Mouse (Mus musculus): ENCODE results near the gene Ptgfrn.
A peak's percentile ranks its signal among the peaks of the same experiment; 100 is the strongest.

Gene Ptgfrn

DNA sequence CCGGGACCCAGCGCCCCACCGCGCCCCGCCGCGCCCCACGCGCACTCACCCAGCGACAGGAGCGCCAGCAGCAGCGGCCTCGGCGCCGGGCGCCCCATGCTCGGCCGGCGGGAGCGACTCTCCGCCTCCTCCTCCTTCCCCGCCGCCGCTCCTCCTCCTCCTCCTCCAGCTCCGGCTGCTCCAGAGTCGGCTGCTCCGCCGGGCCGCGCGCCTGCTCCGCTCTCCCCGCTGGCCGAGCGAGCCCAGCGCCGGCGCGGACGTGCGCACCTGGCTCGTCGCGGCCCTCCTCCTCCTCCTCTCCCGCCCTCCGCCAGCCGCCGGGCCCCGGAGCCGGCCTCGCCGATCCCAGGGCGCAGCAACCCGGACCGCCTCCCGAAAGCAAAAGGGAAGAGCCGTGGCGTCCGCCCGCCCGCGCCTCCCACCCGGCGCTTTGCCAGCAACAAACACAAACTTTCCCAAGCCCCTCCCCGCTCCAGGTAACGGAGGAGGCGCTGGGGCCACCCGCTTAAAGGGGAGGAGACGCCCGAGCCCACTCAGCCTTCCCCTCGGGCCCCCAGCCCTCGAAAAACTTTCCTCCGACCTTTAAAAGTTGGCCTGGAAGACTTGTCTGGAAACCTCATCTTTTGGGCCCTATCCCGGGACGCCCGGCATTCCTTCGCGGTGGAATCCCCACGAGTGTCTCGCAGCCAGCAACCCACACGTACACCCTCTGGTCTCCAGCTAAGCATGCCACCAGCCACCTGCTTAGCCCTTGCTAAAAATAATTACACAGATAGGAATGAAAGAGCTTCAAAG is at the start of gene Ptgfrn:
Gene Ptgfrn (minus strand): TSS at position 236 of the 795 bp plus-strand sequence.
- peak; percentile 84 for DNase-seq (ENCODE audit: extremely low spot score, low spot score)

DNA sequence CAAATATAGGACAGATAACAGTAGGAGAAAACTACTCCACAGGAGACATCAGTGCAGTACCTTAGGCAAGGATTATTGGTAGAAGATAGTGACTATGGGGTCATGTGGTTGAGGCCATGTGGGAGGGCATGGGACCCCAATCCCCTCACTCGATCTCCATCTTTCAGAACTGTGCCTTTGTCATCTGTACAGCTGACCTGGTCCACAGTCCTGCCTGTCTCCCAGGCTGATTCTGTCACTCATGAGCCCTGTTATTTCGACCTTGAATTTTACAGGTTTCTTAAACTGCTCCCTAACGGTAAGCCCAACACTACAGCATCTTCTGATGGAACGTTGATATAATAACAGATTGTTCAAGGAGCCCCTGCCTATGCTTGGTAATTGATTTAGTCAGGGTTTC is 49.6 kb upstream of the Ptgfrn start:
- no peak for DNase-seq (ENCODE audit: extremely low spot score, low spot score)

DNA sequence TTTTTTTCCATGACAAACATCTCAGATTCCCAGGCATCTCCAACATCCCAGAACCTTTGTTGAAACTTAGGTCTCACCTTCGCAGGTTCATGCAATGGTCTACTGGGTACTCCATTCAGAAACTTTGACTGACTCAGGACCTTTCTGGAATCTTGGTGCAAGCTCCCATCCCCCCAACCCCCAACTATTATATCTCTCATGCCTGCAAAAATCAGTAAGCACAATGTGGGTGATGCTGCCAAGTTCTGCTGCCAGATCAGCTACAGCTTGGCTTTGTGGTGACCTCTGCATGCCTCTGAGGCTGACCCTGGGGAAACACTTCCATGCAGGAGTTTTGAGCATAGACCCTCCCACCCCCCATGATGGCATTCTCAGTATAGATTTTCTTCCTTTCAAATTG is 44.0 kb upstream of the Ptgfrn start:
- DNase-seq (ENCODE audit: extremely low spot score, low spot score) = no peak

DNA sequence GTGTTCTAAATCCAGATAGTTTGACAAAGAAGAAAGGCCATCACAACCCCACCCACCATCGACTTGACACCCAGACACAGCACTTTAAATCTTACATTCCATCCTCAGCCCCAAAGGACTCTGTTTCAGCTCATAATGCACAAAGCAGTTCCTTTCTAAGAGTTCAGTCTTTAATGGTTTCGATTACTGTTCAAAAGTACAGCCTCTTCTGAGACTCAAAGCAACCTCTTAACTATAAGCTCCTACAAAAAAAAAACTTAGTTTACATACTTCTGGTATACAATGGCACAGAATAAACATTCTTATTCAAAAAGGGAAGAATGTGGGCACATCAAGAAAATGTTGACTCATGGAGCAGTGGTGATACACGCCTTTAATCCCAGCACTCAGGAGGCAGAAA is 43.3 kb upstream of the Ptgfrn start:
- peak; percentile 7 for DNase-seq (ENCODE audit: extremely low spot score, low spot score)

DNA sequence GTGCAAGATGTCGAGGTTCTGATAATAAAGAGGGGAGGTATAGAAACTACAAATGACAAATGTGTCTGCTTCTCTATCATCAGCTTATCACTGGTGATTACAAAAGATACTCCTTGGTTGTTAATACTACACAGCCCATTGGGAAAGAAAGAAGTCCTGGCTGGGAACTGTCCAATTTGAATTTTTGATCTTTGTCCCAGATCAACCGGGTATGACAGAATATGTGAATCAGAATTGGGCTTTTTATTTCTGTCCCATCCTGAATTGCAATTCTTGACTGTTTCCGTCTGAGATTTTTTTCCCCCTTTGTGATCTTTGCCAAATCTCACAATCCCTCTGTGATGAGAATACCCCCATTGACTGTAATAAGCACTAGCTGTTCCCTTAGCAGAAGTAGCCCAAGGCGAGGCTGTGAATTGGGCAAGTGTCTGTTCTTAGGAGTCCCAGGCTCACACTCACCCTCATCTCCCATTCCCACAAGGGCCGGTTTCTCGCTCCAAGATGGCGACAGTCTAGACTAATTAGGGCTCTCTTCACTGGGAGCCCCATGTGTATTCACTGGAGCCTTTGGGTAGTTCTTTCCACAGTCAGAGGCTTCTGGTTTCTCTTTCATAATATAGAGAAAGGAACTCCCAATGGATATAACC is 36.2 kb upstream of the Ptgfrn start:
- no peak for DNase-seq (ENCODE audit: extremely low spot score, low spot score)

DNA sequence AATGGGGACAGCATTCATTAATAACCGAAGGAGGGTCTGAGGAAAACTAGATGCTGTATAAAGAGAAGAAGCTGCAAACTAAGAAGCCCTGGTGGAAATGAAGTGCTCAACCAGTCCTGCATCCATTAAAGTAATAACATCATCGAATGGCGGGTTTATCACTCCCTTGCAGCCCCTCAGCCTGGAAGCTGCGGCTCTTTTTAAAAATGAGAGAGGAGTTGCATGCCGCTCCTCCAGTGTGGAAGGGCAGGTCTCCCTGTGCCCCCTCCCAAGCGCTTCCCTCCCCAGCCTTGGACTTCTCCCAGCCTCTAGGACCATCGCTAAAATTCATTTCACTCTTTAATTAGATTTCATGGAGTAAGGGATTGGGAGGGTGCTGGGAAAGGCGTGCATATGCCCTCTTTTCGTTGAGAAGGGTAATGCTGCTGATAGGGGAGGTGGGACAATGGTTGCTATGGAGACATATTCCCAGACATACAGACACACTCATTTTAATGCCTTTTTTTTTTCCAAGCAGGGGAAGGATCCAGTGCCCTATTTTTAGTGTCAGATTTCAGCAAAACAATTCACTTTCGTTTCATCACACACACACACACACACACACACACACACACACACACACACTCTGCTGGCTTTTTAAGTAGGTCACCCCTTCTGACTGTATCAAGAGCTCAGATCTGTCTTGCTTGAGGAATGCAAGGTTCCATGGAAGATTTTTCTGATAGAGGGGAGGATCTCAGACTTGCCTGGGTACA is 35.4 kb upstream of the Ptgfrn start:
- DNase-seq (ENCODE audit: extremely low spot score, low spot score) = no peak

DNA sequence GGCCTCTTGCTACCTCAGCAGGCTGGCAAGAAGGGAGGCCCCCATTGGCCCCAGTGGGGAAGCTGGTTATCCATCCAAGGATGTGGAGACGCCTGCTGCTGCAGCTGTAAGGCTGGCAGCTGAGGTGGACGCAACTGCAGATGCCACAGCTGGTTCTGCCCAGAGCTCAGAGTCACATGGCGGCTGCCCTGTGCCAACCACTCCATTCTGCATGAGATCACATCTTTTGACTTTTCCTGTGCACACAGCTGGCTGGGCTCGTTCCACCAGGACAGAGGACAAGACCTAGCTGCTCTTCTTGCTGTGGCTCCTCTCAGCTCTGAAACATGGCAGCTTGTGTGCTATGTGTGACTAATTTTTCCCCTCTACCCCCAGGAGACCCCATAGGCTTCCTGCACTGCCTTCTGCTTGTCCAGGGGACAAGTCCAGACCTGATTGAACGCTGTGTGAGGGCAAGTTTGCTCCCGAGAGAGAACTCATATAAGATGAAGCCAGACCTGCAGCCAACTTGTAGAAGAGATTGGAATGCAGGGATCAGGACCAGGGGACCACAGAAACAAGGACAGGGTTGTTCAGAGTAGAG is 34.4 kb upstream of the Ptgfrn start:
- no peak for DNase-seq (ENCODE audit: extremely low spot score, low spot score)

DNA sequence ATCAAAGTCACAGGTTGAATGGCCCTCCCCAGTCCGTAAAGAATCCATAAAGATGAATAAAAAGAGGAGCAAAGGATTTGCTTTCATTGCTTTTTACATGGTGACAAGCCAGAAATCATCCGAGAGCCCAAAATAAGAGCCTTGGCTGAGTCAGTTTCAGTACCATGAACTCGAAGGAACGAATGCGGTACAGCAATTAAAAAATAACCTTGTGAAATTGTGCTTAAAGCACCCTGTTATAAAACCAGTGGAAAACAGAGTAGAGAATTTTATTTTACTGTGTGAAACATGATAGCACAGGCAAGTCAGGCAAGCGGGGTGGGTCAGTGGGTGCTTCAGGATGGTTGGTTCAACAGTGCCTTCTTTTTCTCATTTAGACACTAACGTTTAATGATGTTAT is 33.4 kb upstream of the Ptgfrn start:
- no peak for DNase-seq (ENCODE audit: extremely low spot score, low spot score)

DNA sequence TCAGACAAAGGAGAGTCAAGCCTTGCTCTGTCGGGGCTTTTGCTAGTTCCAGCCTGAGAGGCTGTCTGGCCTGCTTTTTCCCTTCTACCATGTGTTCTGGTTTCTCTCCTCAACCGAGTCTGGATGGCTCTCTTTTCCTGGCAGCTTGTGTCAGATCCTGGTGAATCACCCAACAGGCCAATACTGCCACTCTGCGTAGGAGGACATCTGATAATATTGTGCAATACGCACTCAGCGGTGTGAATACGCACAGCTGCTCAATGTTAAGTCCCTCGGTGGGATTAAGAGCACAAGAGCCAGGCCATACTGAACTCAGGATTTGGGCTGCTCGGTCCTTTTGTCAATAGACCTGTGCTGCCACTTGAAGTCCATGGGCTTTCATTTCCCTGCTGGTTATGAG is 31.8 kb upstream of the Ptgfrn start:
- DNase-seq (ENCODE audit: extremely low spot score, low spot score) = no peak

DNA sequence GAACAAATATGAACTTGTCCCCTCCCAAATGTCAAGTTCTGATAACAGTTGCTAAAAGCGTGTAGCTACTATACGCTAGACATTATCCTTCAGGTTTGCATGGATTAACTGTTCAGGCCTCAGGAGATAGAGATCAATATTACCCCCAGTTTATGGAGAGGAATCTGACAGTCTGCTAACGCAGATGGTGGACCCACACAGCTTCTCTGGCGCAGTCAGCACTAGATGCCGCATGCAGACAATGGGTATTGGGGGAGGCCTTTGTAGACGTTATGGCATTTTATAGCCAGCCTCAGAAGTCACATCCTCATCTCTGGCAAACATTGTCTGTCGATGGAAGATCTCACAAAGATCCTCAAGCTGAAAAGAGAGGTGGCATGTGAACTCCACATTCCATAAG is 29.9 kb upstream of the Ptgfrn start:
- no peak for DNase-seq (ENCODE audit: extremely low spot score, low spot score)

DNA sequence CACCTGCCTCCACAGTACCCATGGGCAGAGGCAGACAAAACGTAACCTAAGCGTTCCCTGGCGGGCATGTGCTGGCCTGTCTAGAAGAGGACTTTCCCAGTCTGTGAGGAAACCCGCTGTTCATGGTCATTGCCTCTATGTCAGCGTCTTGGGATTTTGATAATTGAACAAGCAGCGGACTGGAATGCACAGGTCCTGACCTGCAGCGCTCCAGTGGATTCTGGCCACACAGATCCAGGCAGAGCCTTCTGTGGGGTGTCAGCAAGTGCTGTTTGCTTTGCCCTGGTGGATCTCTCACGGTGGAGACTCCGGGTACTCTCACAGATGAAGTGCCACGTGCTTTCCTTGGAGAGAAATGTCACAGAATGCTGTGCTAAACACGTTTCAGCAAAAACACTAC is 26.4 kb upstream of the Ptgfrn start:
- DNase-seq (ENCODE audit: extremely low spot score, low spot score) = peak; percentile 41

DNA sequence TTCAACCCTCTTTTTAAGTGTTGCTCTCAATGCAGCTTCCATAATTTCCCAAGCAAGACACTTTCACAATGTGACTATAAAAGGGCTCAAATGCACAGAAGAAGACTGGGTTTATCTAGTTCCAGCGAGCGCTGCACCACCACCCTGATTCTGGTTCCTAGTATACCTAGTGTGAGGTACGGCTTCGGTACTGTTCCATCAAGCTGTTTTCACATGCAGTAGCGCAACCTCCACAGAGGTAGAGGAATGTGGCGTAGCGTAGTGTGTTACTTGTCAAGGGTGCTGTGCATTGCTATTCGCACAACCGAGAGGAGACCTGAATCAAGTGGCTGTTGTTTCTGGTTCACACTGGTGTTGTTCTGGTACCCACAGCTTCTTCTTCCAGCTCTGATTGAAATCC is 24.8 kb upstream of the Ptgfrn start:
- no peak for DNase-seq (ENCODE audit: extremely low spot score, low spot score)

DNA sequence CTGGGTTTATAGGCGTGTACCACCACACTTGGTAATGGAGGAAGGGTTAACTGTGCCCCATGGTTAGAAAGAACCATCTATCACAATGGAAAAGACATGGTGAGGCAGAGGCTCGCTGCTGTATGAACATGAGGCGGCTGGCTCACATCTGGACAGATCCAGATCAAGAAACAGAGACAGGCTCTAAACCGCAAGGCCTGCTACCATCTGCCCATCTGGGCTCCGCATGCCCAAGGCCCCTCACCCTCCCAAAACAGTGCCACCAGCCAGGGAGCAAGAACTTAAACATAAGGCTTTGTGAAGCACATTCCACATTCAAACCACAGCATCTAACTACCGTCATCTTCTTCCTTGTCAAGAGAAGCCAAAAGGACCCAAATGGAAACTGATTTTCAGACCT is 22.9 kb upstream of the Ptgfrn start:
- no peak for DNase-seq (ENCODE audit: extremely low spot score, low spot score)

DNA sequence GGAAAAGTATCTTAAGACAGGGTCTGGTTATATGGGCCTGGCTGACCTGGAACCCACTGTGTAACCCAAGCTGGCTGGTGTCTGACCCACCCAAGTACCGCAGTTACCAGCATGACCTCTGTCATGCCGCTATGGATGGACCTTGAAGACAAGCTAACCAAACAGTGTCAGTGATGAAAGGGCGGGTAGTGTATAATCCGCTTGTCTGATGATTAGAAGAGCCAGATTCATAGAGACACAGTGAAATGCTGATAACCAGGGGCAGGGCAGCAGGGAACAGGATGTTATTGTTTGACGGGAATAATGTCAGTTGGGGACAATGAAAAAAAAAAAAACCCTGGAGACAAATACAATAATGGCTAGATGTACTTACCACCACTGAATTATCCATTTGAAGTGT is 21.7 kb upstream of the Ptgfrn start:
- no peak for DNase-seq (ENCODE audit: extremely low spot score, low spot score)

DNA sequence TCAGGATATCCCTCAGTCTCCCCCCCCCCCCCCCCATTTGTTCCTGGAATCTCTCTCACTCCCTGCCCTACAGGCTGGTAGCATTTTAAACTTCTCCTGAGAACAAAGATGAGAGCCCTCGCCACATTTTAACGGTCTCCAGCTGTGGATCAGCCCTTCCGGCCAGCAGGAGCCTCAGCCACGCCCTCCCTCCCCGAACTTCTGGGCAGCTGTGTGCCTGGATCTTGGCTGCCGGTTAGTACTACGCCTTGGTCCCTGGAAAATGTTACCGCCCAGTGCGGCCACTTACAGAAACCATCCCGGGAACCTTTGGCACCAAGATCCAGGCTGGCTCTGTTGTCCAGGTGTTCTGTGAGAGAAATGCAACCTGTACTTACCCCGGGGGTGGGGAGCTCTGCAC is 20.4 kb upstream of the Ptgfrn start:
- peak; percentile 69 for DNase-seq (ENCODE audit: extremely low spot score, low spot score)

DNA sequence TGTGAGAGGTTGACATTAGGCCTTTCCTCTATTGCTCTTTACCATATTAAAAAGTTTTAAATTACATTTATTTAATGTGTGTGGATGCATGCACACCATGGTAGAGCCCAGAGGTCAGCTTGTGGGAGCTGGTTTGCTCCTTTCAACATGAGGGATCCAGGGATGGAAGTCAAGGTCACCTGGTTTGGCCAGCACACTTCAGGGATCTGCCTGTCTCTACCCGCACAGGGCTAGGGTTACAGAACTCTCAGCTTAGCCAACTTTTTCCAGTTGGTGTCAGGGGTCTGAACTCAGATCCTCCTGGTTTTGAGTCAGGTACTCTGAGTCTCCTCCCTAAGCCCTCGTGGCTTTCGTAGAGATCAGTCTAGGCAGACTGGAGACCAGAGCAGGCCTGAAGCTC is 19.5 kb upstream of the Ptgfrn start:
- DNase-seq (ENCODE audit: extremely low spot score, low spot score) = no peak

DNA sequence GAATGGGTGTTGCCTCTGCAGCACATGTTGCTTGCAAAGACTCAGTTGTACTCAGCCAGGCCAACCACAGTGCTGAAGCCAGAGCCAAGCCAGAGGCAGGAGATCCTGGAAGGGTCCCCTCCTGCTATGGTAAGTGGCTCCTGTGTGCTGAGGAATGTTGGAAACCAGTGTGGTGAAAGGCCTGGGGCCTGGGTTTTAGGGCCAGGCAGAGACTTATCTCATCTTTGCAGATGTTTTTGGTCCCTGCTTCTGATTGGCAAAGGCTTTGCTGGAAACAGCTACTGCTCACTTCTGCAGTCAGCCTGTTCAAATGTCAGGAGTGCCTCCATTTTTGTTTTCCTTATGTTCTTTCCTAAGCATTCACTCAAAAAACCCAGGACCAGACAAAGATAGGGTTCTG is 19.0 kb upstream of the Ptgfrn start:
- DNase-seq (ENCODE audit: extremely low spot score, low spot score) = no peak

DNA sequence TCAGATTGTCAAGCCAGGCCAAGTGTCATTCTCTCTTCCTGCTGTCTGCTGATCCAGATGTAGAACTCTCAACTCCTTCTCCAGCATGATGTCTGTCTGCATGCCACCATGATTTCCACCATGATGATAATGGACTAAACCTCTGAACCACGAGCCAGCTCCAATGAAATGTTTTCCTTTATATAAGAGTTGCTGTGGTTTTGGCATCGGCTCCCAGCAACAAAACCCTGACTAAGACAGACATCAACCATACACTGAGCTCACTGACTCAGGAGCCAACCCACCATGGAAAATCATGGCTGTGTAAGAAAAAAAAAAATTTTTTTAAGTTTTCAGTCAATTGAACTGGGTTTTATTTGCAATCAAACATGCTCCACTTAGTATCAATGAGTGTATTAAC is 17.7 kb upstream of the Ptgfrn start:
- DNase-seq (ENCODE audit: extremely low spot score, low spot score) = no peak

DNA sequence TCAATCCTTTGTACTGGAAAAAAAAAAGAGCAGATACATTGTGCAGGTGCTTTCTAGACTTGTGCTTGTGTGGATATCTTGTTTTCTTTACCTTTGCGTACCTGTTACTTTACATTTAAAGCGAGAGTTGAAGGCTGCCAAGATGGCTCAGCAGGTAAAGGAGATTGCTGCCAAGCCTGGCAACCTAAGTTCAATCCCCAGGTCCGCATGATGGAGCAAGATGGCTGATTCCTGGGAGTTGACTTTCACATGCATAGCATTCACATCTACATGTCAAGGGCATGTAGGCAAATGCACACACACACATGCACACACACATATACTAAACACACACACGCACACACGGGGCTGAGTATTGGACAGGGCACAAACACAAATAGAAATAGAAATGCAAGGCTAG is 14.6 kb upstream of the Ptgfrn start:
- no peak for DNase-seq (ENCODE audit: extremely low spot score, low spot score)

DNA sequence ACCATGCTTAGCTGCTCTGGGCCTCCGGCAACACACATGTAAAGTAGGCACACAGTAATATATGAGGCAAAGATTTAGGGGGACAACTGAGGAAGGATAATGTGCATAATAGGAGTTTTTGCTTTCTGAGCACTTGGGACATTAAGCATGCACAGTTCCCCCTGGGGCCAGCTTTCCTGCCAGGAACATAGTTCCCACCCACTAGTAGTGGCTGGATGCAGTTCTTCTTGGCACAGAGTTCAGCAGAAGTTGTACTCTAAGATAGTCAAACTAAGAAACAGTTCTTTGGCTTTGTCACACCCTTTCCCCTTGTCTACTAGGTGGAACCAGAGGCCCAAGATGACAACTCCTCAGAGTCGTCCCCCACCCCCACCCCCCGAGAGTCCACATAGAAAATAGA is 12.4 kb upstream of the Ptgfrn start:
- no peak for DNase-seq (ENCODE audit: extremely low spot score, low spot score)

DNA sequence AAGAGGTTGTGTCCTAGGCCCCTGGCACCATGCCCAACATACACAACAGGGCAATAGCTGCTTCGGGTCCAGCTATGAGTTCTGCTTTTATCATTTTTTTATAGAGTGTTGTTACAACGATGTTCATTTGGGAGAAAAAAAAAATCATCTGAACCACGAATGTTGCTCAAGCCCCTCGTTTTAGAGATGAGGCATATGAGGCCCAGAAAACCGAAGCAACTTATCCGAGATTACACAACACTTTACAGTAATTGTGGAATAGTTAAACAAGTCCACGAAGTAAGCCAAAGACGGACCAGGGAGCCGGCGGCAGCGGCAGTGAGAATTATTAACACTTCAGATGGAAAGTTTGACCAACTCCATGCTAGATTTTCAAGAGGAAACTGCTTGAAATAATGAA is 7.7 kb upstream of the Ptgfrn start:
- no peak for DNase-seq (ENCODE audit: extremely low spot score, low spot score)

DNA sequence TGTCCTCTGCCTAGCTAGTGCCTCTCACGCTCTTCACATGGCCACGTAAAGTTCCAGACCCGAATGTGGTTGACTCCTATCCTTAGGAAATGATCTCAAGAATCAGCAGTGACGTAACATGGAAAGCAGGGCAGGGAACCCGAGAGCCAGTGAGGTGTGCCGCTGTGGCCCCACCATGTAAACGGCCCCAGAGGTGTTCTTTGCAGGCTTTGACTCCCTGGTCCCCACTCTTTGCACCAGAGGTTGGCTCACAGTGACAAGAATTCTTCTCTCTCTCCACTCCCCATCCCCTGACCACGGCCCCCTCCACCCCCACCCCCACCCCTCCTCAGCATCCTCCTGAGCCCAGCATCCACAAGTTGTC is 7.3 kb upstream of the Ptgfrn start:
- DNase-seq (ENCODE audit: extremely low spot score, low spot score) = no peak

All from neural tube, embryonic 10.5 days (tissue).